Mouse (Mus musculus) spleen, adult 2 months (tissue): ENCODE results near the gene Pknox2.

Experiments
- CTCF ChIP-seq: fragments of 200-500 bp; IDR thresholded peaks from 2 replicates; pipeline ENCODE4 v1.5.1; 2011; ENCODE audit warnings: mild to moderate bottlenecking, inconsistent platforms; ENCODE audit not compliant: insufficient read depth, insufficient read length, insufficient replicate concordance; ENCODE audit errors: extremely low read depth
- POLR2A ChIP-seq: fragments of 200-500 bp; IDR thresholded peaks from 2 replicates; pipeline ENCODE4 v1.6.1; 2011; ENCODE audit warnings: low read depth, low read length, inconsistent platforms

GRCm38 (mm10) chr9:37124696-37125480 is 22.3 kb downstream of the Pknox2 start:
- TF ChIP-seq CTCF (no peak), POLR2A (no peak)
